Mouse (Mus musculus) mouse trophoblast stem cell (cell line): ENCODE results near the gene Fam217b.

Experiments
- in situ Hi-C, 2 experiments: fragments of 300-500 bp; cut with MseI, MboI; formaldehyde crosslinking; loops; 2 replicates in 1 of 2; 3 replicates in 1 of 2; pipeline ENCODE4 v1.15.1; 2025

The Fam217b gene

DNA sequence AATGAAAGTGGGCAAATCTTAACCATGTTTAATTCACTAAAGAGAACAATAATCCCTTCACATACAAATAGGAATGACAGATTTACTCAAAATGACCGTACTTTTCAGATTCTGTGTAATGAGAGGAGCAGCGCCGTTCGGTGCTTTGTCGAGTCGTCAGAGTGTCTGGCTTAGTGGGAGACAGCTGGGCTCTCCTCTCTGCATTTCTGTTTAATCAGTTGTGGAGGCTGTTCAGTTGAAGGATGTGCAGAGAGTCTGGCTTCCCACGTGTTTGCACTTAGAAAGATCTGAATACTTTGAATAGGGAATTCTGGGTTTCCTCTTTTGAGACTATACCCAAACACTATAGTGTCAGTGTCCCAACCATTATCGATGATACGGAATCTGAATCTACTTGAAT lies 23.0 kb downstream of the Fam217b start:
- in situ Hi-C loops: no loop called here

DNA sequence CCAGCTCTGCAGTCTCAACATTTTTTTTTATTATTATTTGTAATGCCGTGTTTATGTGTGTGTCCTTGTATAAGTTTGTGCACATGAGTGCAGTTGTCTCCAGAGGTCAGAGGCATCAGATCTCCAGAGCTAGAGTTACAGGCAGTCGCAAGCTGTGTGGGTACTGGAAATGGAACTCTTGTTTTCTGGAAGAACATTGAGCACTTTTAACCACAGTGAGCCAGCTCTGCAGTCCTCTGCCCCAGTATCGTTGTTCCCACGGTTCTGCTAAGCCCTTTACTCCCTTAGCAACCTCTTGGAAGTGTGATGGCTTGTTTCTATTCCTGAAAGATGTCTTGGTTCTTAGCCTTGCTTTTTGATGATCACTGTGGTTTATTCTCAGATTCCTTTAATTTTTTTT lies 35.1 kb downstream of the Fam217b start:
- in situ Hi-C loops: no loop called here

DNA sequence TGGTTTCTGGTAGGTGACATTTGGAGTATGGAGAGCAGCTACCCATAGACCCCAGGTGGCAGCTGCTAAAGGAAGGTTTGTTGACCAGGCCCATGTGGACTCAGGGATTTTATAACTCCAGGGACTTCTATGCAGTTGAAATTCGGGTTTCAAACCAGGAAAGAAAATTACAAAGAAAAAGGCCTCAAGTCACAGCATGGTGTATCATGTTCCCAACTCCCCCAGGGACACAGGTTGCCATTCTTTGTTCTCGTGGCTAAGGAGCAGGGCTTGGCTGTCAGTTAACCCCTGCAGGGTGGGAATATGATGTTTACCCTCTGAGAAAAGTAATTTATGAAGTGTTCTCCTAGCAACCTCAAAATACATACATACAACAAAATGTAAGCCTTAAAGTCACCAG lies 35.9 kb downstream of the Fam217b start:
- in situ Hi-C loops: no loop called here

DNA sequence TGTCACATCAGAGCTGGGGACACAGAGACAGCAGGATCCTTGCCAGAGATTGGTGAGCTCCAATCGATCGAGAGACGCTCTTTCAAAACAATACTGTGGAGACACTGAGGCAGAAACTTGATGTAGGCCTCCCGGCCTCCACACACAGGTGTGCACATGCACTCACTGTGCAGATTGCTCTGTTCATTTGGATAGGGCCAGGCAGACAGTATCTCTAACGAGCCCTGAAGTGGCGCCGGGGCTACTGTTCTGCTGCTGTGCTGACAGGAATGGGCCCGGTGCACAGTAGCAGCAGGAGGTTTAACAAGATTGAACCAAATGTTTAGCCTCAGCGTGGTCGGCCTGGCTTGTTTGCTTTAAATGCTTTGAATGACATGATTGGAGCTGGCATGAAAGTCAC lies 36.6 kb downstream of the Fam217b start:
- in situ Hi-C loops: no loop called here

DNA sequence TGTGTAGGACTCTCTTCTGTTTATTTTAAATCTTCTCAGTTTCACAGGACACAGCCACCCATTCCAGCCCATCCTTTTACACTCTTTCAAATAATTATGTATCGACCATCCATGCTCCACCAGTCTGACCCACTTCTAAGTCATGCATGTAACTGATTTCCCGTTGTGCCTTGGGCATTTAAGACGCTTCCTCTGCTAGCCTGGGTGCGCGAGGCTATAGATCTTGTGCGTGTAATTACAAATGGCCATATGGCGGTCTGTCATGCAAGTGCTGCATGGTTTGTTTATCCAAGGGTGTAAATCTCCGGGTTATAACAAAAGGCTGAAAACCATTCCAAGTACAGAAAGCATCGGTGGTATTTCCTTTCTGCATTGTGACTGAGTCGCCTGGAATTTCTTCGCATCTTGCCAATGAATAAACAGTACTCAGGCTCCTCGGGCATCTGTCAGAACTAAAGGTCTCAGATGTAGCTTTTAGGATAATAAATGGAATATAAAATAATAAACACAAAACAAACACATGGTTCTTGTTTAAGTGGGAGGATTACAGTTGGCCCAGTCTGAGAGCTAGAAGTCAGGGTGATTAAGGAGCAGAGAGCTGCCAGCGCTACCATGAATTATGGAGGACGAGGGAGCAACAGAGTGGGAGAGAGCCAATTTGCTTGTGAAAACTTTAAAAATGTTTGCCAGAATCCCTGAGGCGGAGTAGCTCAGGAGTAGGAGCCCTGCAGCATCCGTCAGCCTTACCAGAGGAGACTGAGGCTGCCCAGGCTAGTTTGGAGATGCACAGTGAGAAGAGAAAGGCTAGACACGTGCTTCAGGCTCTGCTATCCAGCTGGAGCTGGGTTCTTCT lies 40.6 kb downstream of the Fam217b start:
- in situ Hi-C loops: no loop called here

DNA sequence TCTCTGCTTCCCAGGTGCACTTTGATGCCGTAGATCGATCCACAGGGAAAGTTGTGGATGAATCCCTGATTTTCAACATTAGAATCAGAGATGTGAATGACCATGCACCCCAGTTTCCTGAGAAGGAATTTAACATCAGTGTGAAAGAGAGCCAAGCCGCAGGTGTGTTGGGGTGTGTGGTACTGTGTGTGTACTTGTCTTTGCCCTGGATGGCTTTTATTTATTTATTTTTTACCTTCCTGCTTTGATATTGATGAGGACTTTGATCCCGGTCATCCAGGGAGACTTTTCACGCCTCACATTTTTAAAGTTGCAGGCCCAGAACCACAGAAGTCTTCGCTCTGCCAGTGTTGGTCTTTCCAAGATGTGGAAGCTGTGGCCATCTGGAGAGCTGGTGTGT lies 43.1 kb downstream of the Fam217b start:
- in situ Hi-C loops: no loop called here

DNA sequence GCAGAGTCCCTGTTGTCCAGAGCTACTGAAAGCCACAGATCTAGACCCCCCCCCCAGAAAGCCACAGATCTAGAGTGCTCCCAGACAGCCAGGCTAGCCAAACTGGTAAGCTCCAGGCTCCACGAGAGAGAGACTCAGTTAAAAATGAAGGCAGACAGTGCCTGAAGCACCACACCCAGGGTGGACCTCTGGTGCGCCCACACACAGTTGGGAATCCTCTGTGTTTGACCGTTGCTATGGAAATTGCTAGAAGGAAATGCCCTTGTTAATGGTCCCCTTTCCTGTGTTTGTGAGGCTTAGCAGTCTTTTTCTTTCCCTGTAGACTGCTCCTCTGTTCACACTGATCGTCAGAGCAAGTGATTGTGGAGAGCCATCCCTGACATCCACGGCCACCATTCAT lies 46.0 kb downstream of the Fam217b start:
- in situ Hi-C loops: no loop called here

DNA sequence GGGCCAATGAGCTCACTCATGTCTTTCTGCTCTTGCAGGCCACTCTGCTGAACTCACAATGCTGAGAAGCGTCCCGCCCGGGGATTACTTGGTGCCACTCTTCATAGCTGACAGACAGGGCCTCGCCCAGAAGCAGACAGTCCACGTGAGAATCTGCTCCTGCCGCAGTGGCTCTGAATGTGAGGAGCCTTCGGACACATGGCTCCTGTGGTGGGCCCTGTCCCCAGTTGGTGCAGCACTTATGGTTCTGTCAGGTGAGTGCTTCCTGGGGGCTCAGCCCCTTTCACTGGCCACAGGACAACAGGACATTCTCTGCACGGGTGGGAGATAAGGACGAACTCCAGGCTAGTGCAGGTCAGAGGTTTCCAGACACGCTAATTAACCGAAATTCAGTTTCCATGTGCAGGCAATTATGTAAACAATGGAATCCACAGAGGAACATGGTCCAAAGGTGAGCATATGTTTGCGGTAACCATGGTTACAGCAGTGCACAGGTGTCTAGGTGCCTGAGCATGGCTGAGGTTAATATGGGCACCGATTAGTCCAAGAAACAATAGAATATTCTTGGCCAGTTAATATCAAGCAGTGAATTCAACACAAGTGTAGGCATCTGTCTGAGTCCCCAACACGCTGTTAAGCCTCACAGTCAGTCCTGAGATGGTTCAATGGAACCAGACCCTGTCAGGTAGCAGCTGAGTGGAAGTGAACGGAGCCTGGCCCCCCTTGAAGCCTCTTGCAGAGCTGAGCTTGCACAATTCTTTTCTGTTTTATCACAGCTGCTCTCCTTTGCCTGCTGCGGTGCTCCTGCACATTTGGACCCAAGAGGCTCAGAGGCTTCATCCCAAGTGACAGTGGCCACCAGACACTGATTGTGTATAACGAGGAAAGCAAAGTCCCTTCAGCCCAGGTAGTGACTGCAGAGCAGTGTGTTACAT lies 57.5 kb downstream of the Fam217b start:
- in situ Hi-C loops: no loop called here

DNA sequence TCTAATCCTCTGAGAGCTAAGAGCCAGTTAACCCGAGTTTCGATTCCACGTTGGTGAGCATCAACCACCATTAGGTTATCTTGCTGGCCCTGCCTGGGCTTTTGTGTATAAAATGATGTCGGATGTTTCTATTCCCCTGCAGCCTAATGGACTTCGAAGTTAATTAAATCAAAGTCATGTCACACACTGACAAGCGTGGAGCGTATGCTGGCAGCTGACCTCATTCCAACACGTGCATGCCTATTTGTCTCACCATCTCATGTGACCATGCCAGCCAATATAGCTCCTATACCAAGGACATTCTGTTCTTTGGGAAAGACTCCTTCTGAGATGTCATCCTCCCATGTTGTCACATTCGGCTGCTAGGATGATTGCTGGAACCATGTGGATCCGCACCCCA lies 59.6 kb downstream of the Fam217b start:
- in situ Hi-C loops: no loop called here
